Comparison of ENCODE assay signal across 18 mouse cellular contexts in the genomic region with DNA sequence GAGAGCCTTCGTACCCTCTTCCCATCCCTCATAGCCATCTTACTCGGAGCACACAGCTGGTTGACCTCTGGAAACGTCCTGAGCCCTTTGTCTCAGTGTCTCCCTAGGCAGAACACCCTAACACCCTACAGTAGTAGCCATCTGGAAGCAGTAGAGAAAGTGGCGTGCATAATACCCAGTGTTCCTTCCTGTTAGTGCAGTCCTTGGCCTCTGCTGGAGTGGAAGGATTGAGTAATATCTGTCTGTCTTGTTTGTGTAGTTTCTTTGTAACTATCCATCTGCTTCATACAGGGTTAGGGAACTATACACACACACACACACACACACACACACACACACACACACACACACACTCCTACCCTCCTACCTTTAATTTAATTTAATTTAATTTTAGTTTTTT.
"Had no signal": no experiment of that assay in that cellular context is flagged by ENCODE, and none has a peak within 500 bp of the region (broad histone marks: within the 10 kb centered on the region; RNA-seq: fewer than 3 reads in every experiment).

No protein-coding gene starts in this region.

- H3K9ac ChIP-seq: limb, embryonic 13.5 days; neural tube, embryonic 13.5 days had no signal

- ATAC-seq: inflammation-experienced regulatory T-cells, adult 6 months; midbrain, embryonic 16.5 days had no signal

- H3K4me3 ChIP-seq: layer of hippocampus, adult 2 months; limb, embryonic 13.5 days; megakaryocyte, embryonic 14.5 days; neural tube, embryonic 13.5 days had no signal

- H3K27ac ChIP-seq: layer of hippocampus, adult 2 months; limb, embryonic 13.5 days; neural tube, embryonic 13.5 days had no signal

- H3K4me2 ChIP-seq: limb, embryonic 13.5 days; midbrain, embryonic 11.5 days; neural tube, embryonic 13.5 days had no signal

- DNase-seq: kidney, adult 18-20 months; kidney, postnatal 10 days; kidney, postnatal 4 days; left cerebral cortex, postnatal 4 days; lung, adult 18-20 months; lung, postnatal 4 days; retina, postnatal 1 day; right cerebral cortex, postnatal 4 days; spleen, adult 18-20 months; thymus, adult 18-20 months; thymus, postnatal 14 days had no signal

- H3K4me1 ChIP-seq: limb, embryonic 13.5 days; neural tube, embryonic 13.5 days had no signal

- H3K27me3 ChIP-seq: limb, embryonic 13.5 days; megakaryocyte, embryonic 14.5 days; neural tube, embryonic 13.5 days had no signal
